Mouse (Mus musculus) A20 (cell line): ENCODE data around the gene Mark3.

Experiments
- DNase-seq: peaks from one replicate; pipeline ENCODE4 v3.0.0-alpha.2; 2011; ENCODE audit warnings: low read depth, low spot score

Gene Mark3

GRCm38 (mm10) chr12:111675797-111676580 is 101.7 kb downstream of the Mark3 start:
- DNase-seq = peak; percentile 65

DNA sequence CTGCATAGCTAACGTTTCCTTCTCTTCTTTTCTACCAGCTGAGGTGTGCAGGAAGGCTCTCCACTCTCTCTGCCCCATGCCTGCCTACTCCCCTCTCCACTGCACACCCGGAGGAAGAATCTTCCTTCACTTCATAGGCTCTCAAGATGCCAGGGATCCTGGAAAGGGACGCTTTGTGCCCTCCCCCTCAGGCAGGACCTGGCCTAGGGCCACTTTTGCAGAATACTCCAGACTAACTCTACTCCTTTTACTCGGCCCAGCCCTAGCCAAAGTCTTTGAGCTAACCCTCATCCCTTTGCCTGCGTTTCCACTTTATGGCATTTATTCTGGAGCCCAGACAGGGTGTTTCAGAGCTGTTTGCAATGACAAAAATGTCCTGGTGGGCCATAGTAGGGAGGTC is 103.1 kb downstream of the Mark3 start:
- DNase-seq = no peak

DNA sequence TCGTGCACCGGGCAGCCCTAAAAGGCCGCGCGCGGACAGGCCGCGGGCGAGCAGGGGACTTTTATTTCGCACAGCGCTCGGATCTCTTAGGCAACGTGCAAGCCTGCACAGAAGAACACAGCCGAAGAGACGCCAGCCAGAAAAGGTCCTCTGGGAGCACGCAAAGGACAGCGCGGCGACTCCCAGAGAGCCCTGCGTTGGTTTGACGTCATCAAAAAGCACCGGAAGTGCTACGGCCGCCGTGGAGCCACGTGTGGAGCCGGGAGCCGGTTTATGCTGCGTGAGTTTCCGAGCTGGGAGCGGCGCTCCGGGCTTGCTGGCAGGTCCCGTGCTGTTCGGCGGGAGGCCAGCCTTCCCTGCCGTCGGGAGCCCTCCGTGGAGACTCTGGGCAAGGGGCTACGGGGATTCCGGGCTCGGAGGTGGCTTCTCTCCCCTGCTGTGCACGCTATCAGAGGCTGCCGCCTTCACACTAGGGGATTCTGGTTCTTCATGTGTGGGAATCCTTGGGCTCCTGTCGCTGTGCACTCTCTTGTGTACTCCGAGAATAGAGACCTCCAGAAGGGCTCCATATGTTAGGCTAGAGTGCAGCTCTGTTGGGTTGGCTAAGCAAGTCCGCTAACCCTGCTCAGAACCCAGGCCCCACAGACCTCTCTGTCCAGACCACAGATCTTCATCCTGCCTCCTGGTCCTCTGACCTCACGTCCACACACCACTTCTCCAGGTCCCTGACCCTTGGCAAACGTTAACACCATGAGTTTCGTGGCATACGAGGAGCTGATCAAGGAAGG is 103.8 kb downstream of the Mark3 start, which contains the start of gene Trmt61a:
TSS of gene Trmt61a (plus strand) at position 224 of the 788 bp plus-strand sequence.
- peak; percentile 94 for DNase-seq

DNA sequence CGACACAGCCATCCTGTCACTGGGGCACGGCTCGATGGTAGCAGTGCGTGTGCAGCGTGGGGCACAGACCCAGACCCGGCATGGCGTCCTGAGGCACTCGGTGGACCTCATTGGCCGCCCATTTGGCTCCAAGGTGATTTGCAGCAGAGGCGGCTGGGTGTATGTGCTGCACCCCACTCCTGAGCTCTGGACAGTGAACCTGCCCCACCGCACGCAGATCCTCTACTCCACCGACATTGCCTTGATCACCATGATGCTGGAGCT is 104.3 kb downstream of the Mark3 start:
- peak; percentile 16 for DNase-seq

GRCm38 (mm10) chr12:111678997-111679396 is 104.7 kb downstream of the Mark3 start:
- no peak for DNase-seq

- DNase-seq = no peak
Measured at GRCm38 (mm10) chr12:111680661-111681060, 106.3 kb downstream of the Mark3 start.

- no peak for DNase-seq
Measured at GRCm38 (mm10) chr12:111681305-111681704, 107.0 kb downstream of the Mark3 start.

DNA sequence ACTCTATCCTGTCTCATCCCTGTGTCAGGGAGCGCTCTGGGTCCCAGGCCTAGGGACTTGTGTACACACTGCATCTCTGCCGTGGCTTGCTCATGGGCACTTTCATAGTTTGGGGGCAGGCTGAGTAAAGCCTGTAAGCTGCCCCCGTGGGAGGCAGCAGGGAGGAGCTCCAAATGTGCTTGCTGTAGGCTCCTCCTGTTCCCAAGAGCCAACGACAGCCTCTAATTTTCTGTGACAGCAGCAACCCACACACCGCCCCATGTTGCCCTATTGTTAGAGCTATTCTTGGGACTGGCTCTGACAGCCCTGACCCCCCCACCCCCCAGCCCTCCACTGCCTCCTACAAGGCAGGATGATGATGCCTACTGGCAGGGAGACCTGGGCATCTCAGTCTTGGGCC is 107.7 kb downstream of the Mark3 start:
- no peak for DNase-seq

- no peak for DNase-seq
Measured at GRCm38 (mm10) chr12:111682806-111683205, 108.5 kb downstream of the Mark3 start.

DNA sequence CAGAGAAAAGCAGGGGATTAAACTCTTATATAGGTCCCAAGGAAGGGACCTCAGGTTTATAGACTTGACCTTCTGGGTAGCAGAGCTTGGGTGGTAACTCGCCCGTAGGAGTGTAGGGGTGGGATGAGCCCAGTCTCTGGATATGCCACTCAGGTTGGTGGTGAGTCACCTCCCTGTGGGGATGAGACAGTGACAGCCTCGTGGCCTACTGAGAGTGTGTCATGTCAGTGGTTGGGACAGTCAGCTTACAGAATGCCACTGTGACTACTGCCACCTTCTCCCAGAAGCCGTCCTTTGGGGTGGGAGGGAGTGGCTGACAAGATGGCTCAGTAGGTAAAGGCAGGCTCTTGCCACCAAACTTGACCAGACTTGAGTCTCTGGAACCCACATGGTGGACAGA is 112.1 kb downstream of the Mark3 start:
- no peak for DNase-seq

DNA sequence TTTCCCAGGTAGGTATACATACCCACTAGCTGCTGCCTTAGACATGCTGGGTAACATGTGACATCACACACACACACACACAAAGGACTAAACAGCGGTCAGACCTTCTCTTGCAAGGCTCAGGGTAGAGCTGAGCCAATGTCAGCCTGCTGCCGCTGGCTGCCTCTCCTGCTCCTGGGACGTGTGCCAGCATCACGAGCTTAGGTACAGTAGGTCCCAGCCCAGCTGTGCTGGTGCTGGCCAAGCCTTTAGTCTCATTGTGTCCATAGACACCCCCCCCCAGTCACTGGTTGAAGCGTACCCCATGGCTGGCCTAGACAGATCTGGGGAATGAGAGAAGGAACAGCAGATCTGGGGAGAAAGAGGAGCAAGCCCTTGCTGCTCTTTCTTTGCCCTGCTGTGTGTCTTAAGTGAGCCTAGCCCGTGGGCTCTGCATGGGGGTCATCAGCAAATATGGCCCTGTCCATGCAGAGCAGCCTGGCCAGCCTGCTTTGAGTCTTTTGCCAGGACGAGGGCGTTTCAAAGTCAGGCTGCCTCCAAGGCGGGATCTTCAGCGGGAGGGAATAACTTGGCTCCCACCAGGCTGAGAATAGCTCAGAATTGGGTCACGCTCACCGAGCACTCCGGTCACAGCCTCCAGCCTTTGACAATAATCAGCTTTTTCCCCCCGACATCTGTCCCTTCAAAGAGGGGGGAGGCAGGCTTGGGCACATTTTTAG is 113.2 kb downstream of the Mark3 start:
- DNase-seq = no peak

GRCm38 (mm10) chr12:111688069-111688428 is 113.7 kb downstream of the Mark3 start:
- DNase-seq = no peak

DNA sequence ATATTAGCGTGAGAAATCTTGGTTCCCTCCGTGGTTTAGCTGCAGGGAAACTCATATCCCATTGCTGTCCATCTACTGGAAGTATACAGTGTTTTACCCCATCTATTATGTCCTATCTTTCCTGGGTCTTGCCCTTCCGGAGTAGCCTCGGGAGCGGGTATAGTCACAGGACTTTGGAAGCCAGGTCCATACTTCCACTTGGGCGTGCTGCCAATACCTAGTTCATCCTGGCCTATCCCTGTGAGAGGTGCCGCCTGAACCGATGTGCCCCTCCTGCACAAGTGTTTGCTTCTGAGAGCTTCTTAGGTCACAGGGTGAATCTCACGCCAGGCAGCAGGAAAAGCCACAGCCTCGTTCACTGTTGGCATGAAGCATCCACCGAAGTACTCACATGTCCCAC is 115.1 kb downstream of the Mark3 start:
- no peak for DNase-seq

DNA sequence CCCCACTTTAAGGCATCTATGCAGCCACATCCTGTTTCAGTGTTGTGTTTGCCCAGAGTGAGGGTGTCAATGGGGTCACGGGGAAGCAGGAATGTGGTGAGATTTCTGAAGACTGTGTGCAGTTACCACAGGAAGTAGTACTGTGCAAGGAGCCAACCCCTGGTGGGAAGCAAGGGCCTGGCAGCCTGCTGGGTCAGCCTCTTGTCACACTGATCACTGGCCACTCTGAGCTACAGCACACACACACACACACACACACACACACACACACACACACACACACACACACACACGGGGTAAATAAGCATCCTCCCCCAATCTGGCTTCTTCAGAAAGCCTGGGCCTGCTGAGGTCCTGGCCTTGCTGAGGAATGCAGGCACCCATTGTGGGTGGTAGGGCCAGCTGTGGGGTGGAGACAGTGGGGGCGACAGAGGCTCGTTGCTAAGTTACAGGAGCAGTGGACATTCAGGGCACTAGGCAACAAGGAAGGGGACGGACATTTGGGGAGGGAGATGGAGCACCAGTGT is 117.1 kb downstream of the Mark3 start:
- no peak for DNase-seq

- DNase-seq = no peak
Measured at GRCm38 (mm10) chr12:111692899-111693298, 118.6 kb downstream of the Mark3 start.

GRCm38 (mm10) chr12:111693341-111694270 is 119.3 kb downstream of the Mark3 start:
- DNase-seq = no peak

- DNase-seq = no peak
Measured at GRCm38 (mm10) chr12:111694271-111694781, 120.0 kb downstream of the Mark3 start.

GRCm38 (mm10) chr12:111694880-111695804 is 120.8 kb downstream of the Mark3 start:
- DNase-seq = no peak

- DNase-seq = peak; percentile 81
Measured at GRCm38 (mm10) chr12:111696239-111696638, 121.9 kb downstream of the Mark3 start.

GRCm38 (mm10) chr12:111697708-111698107 is 123.4 kb downstream of the Mark3 start:
- DNase-seq = no peak
